Mouse (Mus musculus) adipocyte (in vitro differentiated cells): ENCODE data around the gene Pnrc2.

Experiments
- DNase-seq: peaks from one replicate; pipeline ENCODE4 v3.0.0-alpha.2; 2016; ENCODE audit warnings: low spot score

Gene Pnrc2

DNA sequence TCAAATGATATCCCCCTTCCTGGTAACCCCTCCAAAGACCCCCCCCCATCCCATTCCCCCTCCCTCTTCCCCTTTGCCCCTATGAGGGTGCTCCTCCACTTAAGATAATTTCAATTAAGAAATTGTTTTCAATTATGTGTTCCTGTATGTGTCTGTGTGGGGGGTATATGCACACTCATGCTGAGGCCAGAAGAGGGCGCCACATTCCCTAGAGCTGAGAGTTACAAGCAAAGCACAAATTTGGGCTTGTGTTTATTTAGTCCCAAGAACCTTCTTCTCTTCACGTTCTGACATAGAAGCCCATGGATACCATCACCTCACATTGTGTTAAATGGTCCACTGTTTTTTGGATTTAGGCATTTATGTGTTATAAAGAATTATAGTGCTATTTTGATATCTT, 50.4 kb downstream of the Pnrc2 start:
- no peak for DNase-seq

DNA sequence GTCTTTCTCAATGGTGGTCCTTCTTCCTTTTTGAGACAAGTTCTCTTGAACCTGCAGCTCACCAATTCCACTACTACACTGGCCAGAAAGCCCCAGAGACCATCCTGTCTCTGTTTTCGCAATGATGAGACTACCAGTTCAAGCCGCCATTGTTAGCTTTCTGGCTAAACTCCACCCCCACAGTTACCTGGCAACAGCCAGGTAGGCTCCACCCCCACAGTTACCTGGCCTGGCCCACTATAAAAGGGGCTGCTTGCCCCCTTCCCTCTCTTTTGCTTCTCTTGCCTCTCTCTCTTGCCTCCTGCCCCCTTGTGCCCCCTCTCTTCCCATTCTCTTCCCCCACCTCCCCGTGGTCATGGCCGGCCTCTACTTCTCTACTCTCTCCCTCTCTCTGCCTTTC, 51.9 kb downstream of the Pnrc2 start:
- DNase-seq, result no peak
